Mouse (Mus musculus): Measurements from ENCODE around the gene Ptgs1. TPM values are rescaled to one million over a fixed set of nuclear protein-coding genes. Genes with fewer than 3 reads are reported as not detected.

The Ptgs1 gene
- under 1 TPM; 0.39 to 0.84 TPM for total RNA-seq (2023)

DNA sequence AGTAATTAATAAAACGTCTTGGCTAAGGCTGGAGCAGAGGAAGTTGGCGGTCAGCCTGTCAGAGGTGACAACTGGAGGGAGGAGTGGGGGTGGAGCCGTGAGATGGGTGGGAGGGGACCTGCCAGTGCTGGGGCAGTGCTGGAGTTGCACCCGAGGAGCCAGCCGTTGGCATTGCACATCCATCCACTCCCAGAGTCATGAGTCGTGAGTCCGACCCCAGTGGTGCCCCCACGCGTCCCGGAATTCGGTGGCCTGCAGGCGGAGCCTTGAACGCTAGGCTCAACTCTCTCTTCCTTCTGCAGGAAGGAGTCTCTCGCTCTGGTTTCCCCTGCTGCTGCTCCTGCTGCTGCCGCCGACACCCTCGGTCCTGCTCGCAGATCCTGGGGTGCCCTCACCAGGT lies at the start of gene Ptgs1:
Ptgs1 (plus strand) TSS at position 61 of the 400 bp plus-strand sequence.

Other genes starting within 250 kb of the Ptgs1 start
- 10 to 100 TPM; 40.7 to 47.0 TPM for gene Ndufa8, start 181.0 kb upstream of the Ptgs1 start, total RNA-seq (2023)
- not detected for gene Morn5, start 181.0 kb upstream of the Ptgs1 start, total RNA-seq (2023)
- not detected for gene Lhx6, start 125.0 kb upstream of the Ptgs1 start, total RNA-seq (2023)
- 10 to 100 TPM; 17.4 to 17.9 TPM for gene Mrrf, start 94.0 kb upstream of the Ptgs1 start, total RNA-seq (2023)
- gene Rbm18, start 93.7 kb upstream of the Ptgs1 start, total RNA-seq (2023) = 10 to 100 TPM; 39.6 to 41.3 TPM
- gene Olfr338, start 143.1 kb downstream of the Ptgs1 start, total RNA-seq (2023) = not detected
- not detected for gene Olfr339, start 188.5 kb downstream of the Ptgs1 start, total RNA-seq (2023)
- gene Olfr340, start 222.2 kb downstream of the Ptgs1 start, total RNA-seq (2023) = not detected